8 mouse cellular contexts compared by ENCODE assay signal in the genomic region with DNA sequence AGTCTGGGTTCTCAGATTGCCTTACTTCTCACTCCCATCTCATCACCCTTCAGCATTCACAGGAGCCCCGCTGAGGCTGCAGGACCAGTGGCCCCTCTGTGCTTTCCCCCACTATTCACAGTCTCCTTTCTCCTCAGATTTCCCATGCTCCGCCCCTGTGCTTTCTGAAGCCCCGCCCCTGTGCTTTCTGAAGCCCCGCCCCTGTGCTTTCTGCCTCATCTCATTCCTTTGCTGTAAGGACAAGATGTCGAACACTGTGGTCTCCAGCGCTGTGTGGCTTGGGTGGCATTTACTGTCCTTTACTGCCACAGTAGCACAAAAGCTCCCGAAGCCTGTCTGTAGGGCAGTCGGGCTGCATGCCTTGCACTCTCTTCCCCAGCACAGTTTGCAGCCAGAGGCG.
DNase-seq lines count a peak whose midpoint lies in the region; ATAC-seq and TF ChIP-seq lines count a peak whose summit lies in the region.

No protein-coding gene starts in this region.

- TF ChIP-seq CTCF in liver, postnatal 0 days (IDR thresholded peaks at IDR 0.05; ENCODE audit: low read depth): no peak
- peak; percentile 22; the same call in 1 of the 2 replicates for TF ChIP-seq CTCF in stomach, postnatal 0 days (IDR thresholded peaks at IDR 0.05; ENCODE audit: low read depth)

- 0 out of 2 replicates have a peak overlapping the region, but pooled peaks have one; percentile 5 for H3K9ac ChIP-seq in hindbrain, embryonic 13.5 days
- H3K9ac ChIP-seq in liver, postnatal 0 days (replicated peaks): no peak overlapping the region
- no peak overlapping the region for H3K9ac ChIP-seq in stomach, postnatal 0 days (ENCODE audit: low read length)

- peaks cover 23% of the 10 kb centered on the region for H3K27me3 ChIP-seq in hindbrain, embryonic 13.5 days
- peaks cover 8% of the 10 kb centered on the region; the same call in 1 of the 2 replicates for H3K27me3 ChIP-seq in liver, postnatal 0 days (ENCODE audit: insufficient read depth, low read length)
- no peaks in the 10 kb centered on the region for H3K27me3 ChIP-seq in stomach, postnatal 0 days (ENCODE audit: control insufficient read depth, insufficient read depth, low read length)

- no peaks in the 10 kb centered on the region for H3K9me3 ChIP-seq in hindbrain, embryonic 13.5 days
- H3K9me3 ChIP-seq in liver, postnatal 0 days (ENCODE audit: low read length): no peaks in the 10 kb centered on the region
- no peaks in the 10 kb centered on the region for H3K9me3 ChIP-seq in stomach, postnatal 0 days (ENCODE audit: control insufficient read depth, low read length)

- peak; percentile 54 for DNase-seq in CD4-positive, CD25-positive, alpha-beta regulatory T cell, adult 2 months (ENCODE audit: low read depth, low spot score)
- peak; percentile 25 for DNase-seq in c-Kit-positive CD71-negative TER-119-negative erythroid progenitor cells, embryonic 14.5 days (ENCODE audit: low read depth)
- peak; percentile 52 for DNase-seq in liver, postnatal 0 days
- peak; percentile 60 for DNase-seq in stomach, postnatal 0 days (ENCODE audit: low spot score)
- no peak for DNase-seq in Muller cell, postnatal 12 days (ENCODE audit: inconsistent ontology term)
- DNase-seq in frontal cortex, adult 2 months (ENCODE audit: extremely low spot score in 1 of 2, low spot score in 1 of 2): no peak

- 3% methylated on average over 9 of the region's 9 CpGs for WGBS in hindbrain, embryonic 13.5 days
- WGBS in liver, postnatal 0 days (ENCODE audit: insufficient replicate concordance): 2% methylated on average over 9 of the region's 9 CpGs
- WGBS in stomach, postnatal 0 days: 4% methylated on average over 9 of the region's 9 CpGs

- no peaks in the 10 kb centered on the region for H3K36me3 ChIP-seq in hindbrain, embryonic 13.5 days
- H3K36me3 ChIP-seq in liver, postnatal 0 days (replicated peaks; ENCODE audit: insufficient read depth, low read length): no peaks in the 10 kb centered on the region
- H3K36me3 ChIP-seq in stomach, postnatal 0 days (ENCODE audit: control insufficient read depth, insufficient read depth, low read length): no peaks in the 10 kb centered on the region

- H3K4me1 ChIP-seq in hindbrain, embryonic 13.5 days (replicated peaks): peaks cover 24% of the 10 kb centered on the region
- H3K4me1 ChIP-seq in liver, postnatal 0 days (ENCODE audit: insufficient read depth): peaks cover 6% of the 10 kb centered on the region
- no peaks in the 10 kb centered on the region for H3K4me1 ChIP-seq in stomach, postnatal 0 days (replicated peaks; ENCODE audit: control insufficient read depth, insufficient read depth)

- H3K4me2 ChIP-seq in hindbrain, embryonic 13.5 days: peak overlapping the region; percentile 37
- H3K4me2 ChIP-seq in liver, postnatal 0 days (ENCODE audit: low read depth, low read length): no peak overlapping the region
- H3K4me2 ChIP-seq in stomach, postnatal 0 days (replicated peaks; ENCODE audit: low read depth): peak overlapping the region; percentile 34

- no peak overlapping the region for H3K27ac ChIP-seq in hindbrain, embryonic 13.5 days
- H3K27ac ChIP-seq in liver, postnatal 0 days (ENCODE audit: low read depth): no peak overlapping the region
- no peak overlapping the region for H3K27ac ChIP-seq in stomach, postnatal 0 days (replicated peaks)

- ATAC-seq in CD4-positive, CD25-positive, alpha-beta regulatory T cell, adult 4 months: no peak
- no peak; the same call in 1 of the 2 replicates for ATAC-seq in hindbrain, embryonic 13.5 days (ENCODE audit: low FRiP score)
- no peak for ATAC-seq in liver, postnatal 0 days
- ATAC-seq in stomach, postnatal 0 days (ENCODE audit: low FRiP score, low TSS enrichment): 0 out of 2 replicates have a peak, but pooled peaks have one; percentile 49

- TF ChIP-seq EP300 in liver, postnatal 0 days (IDR thresholded peaks at IDR 0.05; ENCODE audit: low read depth): no peak
- TF ChIP-seq EP300 in stomach, postnatal 0 days (optimal IDR thresholded peaks at IDR 0.05): no peak

- no peak overlapping the region for H3K4me3 ChIP-seq in hindbrain, embryonic 13.5 days
- no peak overlapping the region for H3K4me3 ChIP-seq in liver, postnatal 0 days (ENCODE audit: low read depth, low read length)
- no peak overlapping the region for H3K4me3 ChIP-seq in stomach, postnatal 0 days (ENCODE audit: low read depth, low read length)

Comparison
In these comparisons a context has a peak if more than half of its experiments do, and no peak if none do; other contexts are left out.
1. DNase-seq: peak in CD4-positive, CD25-positive, alpha-beta regulatory T cell, adult 2 months (single experiment), c-Kit-positive CD71-negative TER-119-negative erythroid progenitor cells, embryonic 14.5 days (single experiment), liver, postnatal 0 days (single experiment) and stomach, postnatal 0 days (single experiment); none in Muller cell, postnatal 12 days (single experiment) and frontal cortex, adult 2 months (0 of 2).